In the genomic region with DNA sequence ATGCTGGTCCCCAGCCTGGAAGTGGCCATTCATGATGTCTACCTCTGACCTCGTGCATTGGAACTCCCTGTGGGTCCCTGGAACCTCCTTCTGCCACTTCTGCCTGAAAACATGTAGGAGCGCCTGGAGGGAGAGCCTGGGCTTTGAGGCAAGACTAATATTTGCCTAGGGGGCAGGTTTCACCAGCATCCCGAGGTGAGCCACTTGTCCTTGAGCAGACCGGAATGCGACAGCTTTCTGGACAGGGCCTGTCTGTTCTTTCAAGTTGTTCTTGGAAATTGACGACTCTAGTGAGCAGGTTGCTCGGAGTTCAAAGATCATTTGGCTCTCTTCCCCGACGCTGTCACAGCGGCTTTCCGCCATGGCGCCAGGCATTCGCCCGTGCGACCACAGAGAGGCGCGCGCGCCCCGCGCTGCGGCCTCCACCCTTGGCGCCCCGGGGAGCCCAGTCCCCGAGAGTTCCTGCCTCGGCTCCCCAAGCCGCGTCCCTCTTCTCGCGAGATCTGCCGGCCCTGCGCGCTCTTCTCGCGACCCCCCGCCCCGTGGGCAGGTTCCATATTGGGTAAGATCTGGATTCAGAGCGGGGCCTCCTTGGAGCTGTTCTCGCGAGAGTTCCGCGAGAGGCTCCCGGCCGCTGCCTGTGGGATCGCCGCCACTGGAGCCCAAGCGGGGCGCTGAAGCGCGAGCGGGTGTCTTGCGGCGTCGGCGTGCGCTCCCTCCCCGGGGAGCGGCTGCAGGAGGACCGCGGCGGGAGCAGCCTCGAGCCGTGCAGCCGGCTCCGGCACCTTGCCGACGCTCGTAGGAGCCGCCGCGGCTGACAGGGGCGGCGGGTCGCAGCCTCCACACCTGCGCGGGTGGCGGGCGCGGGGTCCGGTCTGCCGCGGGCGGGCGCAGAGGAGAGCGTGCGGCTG, we compare ENCODE assay signal across 7 mouse cellular contexts. TPM values are rescaled to one million over a fixed set of nuclear protein-coding genes. Genes with fewer than 3 reads are reported as not detected.
DNase-seq lines count a peak whose midpoint lies in the region; ATAC-seq lines count a peak whose summit lies in the region.

Gene Mapk14, plus strand, starts transcription at position 554 of the 911 bp plus-strand sequence.

- no peaks in the 10 kb centered on the region for H3K27me3 ChIP-seq in intestine, embryonic 15.5 days (replicated peaks)
- peaks cover 22% of the 10 kb centered on the region for H3K27me3 ChIP-seq in midbrain, embryonic 10.5 days (ENCODE audit: low read depth, poor library complexity, severe bottlenecking)

- WGBS in intestine, embryonic 15.5 days, result under 1% methylated on average over 82 of the region's 86 CpGs
- WGBS in midbrain, embryonic 10.5 days, result under 1% methylated on average over 86 of the region's 86 CpGs

- intact Hi-C loops in gastrocnemius, postnatal 36 days (cut with DNase I), result loop anchor here (5.0 kb wide), 2 partner anchors 51 to 111 kb away; partner anchors contain the start of gene Brpf3
- intact Hi-C loops in left cerebral cortex, postnatal 25 days (cut with DNase I), result loop anchor here (1.0 to 5.0 kb wide), 7 partner anchors 44 to 236 kb away; partner anchors contain the start of genes Brpf3 and Srpk1

- peak; percentile 95 for ATAC-seq in intestine, embryonic 15.5 days

- H3K27ac ChIP-seq in intestine, embryonic 15.5 days, result peak within 1 kb of the TSS; percentile 98
- H3K27ac ChIP-seq in midbrain, embryonic 10.5 days (replicated peaks), result peak within 1 kb of the TSS; percentile 95

- DNase-seq in adrenal gland, adult 18-20 months (ENCODE audit: low spot score in 2 of 2), result peak; percentile 99
- DNase-seq in embryo, embryonic 11 days, result peak; percentile 100
- peak; percentile 98 to 100 for DNase-seq in gastrocnemius, postnatal 36 days
- peak; percentile 100 for DNase-seq in left cerebral cortex, postnatal 25 days (ENCODE audit: low spot score in 2 of 2)
- peak; percentile 99 for DNase-seq in midbrain, embryonic 10.5 days (ENCODE audit: low spot score)
- peak; percentile 98 for DNase-seq in right cerebral cortex, postnatal 4 days

- peak within 1 kb of the TSS; percentile 100 for H3K4me3 ChIP-seq in intestine, embryonic 15.5 days (replicated peaks)
- peak within 1 kb of the TSS; percentile 85 for H3K4me3 ChIP-seq in midbrain, embryonic 10.5 days

- H3K9me3 ChIP-seq in intestine, embryonic 15.5 days, result no peaks in the 10 kb centered on the region
- H3K9me3 ChIP-seq in midbrain, embryonic 10.5 days (replicated peaks), result no peaks in the 10 kb centered on the region

- no peaks in the 10 kb centered on the region for H3K36me3 ChIP-seq in intestine, embryonic 15.5 days
- H3K36me3 ChIP-seq in midbrain, embryonic 10.5 days, result no peaks in the 10 kb centered on the region

- peaks cover 26% of the 10 kb centered on the region for H3K4me1 ChIP-seq in intestine, embryonic 15.5 days (replicated peaks)
- peaks cover 42% of the 10 kb centered on the region for H3K4me1 ChIP-seq in midbrain, embryonic 10.5 days

- H3K4me2 ChIP-seq in intestine, embryonic 15.5 days (replicated peaks), result peak within 1 kb of the TSS; percentile 89

- H3K9ac ChIP-seq in intestine, embryonic 15.5 days, result peak within 1 kb of the TSS; percentile 96

RNA-seq across cellular contexts. Expression of gene Mapk14, which starts in this region (rescaled TPM):
- total RNA-seq in adrenal gland, adult 18-20 months (2021), result 10 to 100 TPM; 62.4 to 89.6 TPM
- 10 to 100 TPM; 83.0 to 98.3 TPM for total RNA-seq in gastrocnemius, postnatal 36 days (2021)
- polyA plus RNA-seq in intestine, embryonic 15.5 days (2015; fragmentation: Nextera tagmentation; extraction: Ambion mirVana), result 42.4 and 45.5 TPM in 2 replicates
- total RNA-seq in left cerebral cortex, postnatal 25 days (2021), result 10 to 100 TPM; 91.8 to 92.8 TPM
- 36.1 and 40.7 TPM in 2 replicates for polyA plus RNA-seq in midbrain, embryonic 10.5 days (2016; fragmentation: Nextera tagmentation; extraction: Ambion mirVana)

Comparison
In these comparisons a context has a peak if more than half of its experiments do, and no peak if none do; other contexts are left out.
1. Peak in every context shown above with its lines: DNase-seq, ATAC-seq, H3K4me3 ChIP-seq and H3K27ac ChIP-seq.